Mouse (Mus musculus): ENCODE results near the gene Rbfox1. TPM values are rescaled to one million over a fixed set of nuclear protein-coding genes. Genes with fewer than 3 reads are reported as not detected.
A peak's percentile ranks its signal among the peaks of the same experiment; 100 is the strongest.

Rbfox1 gene
- polyA plus RNA-seq, 1 experiment from 2014 or later: 103 TPM

DNA sequence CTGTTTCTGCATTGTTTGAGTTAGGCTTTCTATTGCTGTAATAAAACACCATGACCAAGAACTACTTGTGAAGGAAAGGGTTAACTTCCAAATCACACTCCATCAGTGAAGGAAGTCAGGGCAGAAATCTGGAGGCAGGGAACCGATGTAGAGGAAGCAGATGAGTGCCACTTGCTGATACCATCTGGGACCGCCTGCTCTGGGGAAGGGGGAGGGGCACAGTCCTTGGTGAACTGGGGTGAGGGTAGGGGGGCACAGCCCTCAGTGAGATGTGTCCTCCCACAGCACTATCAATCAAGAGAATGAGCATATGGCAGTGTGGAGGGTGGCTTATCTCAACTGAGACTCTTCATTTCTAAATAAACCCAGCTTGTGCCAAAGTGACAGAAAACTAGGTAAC, 1108.0 kb downstream of the Rbfox1 start:
- H3K36me3 ChIP-seq: no peaks in the 10 kb centered on the region
- H3K9me3 ChIP-seq: no peaks in the 10 kb centered on the region
- no peaks in the 10 kb centered on the region for H3K27me3 ChIP-seq
- 59% methylated on average over 2 of the region's 2 CpGs for WGBS
- no peak for ATAC-seq
- H3K4me3 ChIP-seq (replicated peaks): no peak overlapping the region
- H3K9ac ChIP-seq (replicated peaks): no peak overlapping the region
- no peaks in the 10 kb centered on the region for H3K4me1 ChIP-seq (replicated peaks)
- no peak overlapping the region for H3K27ac ChIP-seq
- H3K4me2 ChIP-seq (replicated peaks): no peak overlapping the region

- no peak for ATAC-seq
- H3K4me3 ChIP-seq (replicated peaks): no peak overlapping the region
- H3K4me1 ChIP-seq (replicated peaks): no peaks in the 10 kb centered on the region
- no peaks in the 10 kb centered on the region for H3K36me3 ChIP-seq
- H3K27me3 ChIP-seq: no peaks in the 10 kb centered on the region
- H3K27ac ChIP-seq: no peak overlapping the region
- H3K4me2 ChIP-seq (replicated peaks): no peak overlapping the region
- no peak overlapping the region for H3K9ac ChIP-seq (replicated peaks)
- no peaks in the 10 kb centered on the region for H3K9me3 ChIP-seq
- WGBS: 66% methylated on average over 4 of the region's 4 CpGs
These were observed 1112.0 kb downstream of the Rbfox1 start for GRCm38 (mm10) chr16:6997109-6997508.

DNA sequence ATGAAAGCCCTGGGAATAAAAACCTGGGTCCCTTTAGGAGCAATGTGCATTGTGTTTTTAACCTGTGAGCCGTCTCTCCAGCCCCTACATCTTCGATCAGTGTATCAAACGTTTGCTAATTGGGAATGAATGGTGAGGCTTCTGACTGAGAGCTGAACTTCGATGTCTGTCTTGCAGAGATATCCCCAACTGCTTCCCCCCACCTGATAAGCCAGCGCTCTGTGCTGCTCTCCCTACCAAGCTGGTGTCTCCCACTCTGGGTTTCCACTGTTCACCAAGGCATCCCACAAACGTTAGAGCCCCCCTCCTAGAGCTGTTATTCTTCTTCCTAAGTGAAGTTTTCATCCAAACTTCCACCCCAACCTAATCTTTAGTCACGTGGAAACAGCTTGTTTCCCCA, 1112.7 kb downstream of the Rbfox1 start:
- 78% methylated on average over 7 of the region's 7 CpGs for WGBS
- H3K4me3 ChIP-seq (replicated peaks): no peak overlapping the region
- H3K4me2 ChIP-seq (replicated peaks): no peak overlapping the region
- no peaks in the 10 kb centered on the region for H3K36me3 ChIP-seq
- H3K9ac ChIP-seq (replicated peaks): no peak overlapping the region
- no peaks in the 10 kb centered on the region for H3K9me3 ChIP-seq
- H3K27ac ChIP-seq: no peak overlapping the region
- no peaks in the 10 kb centered on the region for H3K4me1 ChIP-seq (replicated peaks)
- H3K27me3 ChIP-seq: no peaks in the 10 kb centered on the region
- ATAC-seq: no peak

- Histone ChIP-seq H3K4me3 (replicated peaks) (no peak overlapping the region), H3K9ac (replicated peaks) (no peak overlapping the region), H3K9me3 (no peaks in the 10 kb centered on the region), H3K27ac (no peak overlapping the region), H3K36me3 (no peaks in the 10 kb centered on the region), H3K4me1 (replicated peaks) (no peaks in the 10 kb centered on the region), H3K27me3 (no peaks in the 10 kb centered on the region), H3K4me2 (replicated peaks) (no peak overlapping the region)
- 97% methylated on average over 3 of the region's 3 CpGs for WGBS
- ATAC-seq: no peak
These were observed 1119.4 kb downstream of the Rbfox1 start for GRCm38 (mm10) chr16:7004565-7004964.

- Histone ChIP-seq H3K27me3 (no peaks in the 10 kb centered on the region), H3K36me3 (no peaks in the 10 kb centered on the region), H3K4me3 (replicated peaks) (no peak overlapping the region), H3K4me2 (replicated peaks) (no peak overlapping the region), H3K4me1 (replicated peaks) (no peaks in the 10 kb centered on the region), H3K9ac (replicated peaks) (no peak overlapping the region), H3K27ac (no peak overlapping the region), H3K9me3 (no peaks in the 10 kb centered on the region)
- ATAC-seq: no peak
- 22% methylated on average over 3 of the region's 3 CpGs for WGBS
These were observed 1120.3 kb downstream of the Rbfox1 start for GRCm38 (mm10) chr16:7005478-7005877.

DNA sequence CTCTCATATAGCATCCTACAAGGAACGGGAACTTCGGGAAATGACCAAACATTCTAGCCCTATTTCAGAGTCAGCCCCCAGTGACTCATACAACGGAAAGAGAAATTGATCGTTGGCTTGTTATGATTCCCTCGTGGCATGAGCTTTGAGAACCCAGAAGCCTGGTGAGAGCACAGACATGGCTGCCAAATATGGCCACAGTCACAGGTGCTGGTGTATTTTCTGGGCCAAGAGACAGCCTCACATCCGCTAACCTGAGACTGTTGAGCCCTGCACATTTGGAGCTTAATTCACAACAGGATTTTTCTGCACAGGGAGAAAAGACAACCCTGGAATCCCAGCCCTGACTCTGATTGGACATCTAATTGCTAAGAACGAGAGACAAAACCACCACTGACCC, 1132.2 kb downstream of the Rbfox1 start:
- Histone ChIP-seq H3K9me3 (no peaks in the 10 kb centered on the region), H3K4me2 (replicated peaks) (no peak overlapping the region), H3K9ac (replicated peaks) (no peak overlapping the region), H3K36me3 (no peaks in the 10 kb centered on the region), H3K4me3 (replicated peaks) (no peak overlapping the region), H3K4me1 (replicated peaks) (no peaks in the 10 kb centered on the region), H3K27ac (no peak overlapping the region), H3K27me3 (no peaks in the 10 kb centered on the region)
- no peak for ATAC-seq
- 83% methylated on average over 7 of the region's 7 CpGs for WGBS

- 0 out of 2 replicates have a peak, but pooled peaks cover 11% of the 10 kb centered on the region for H3K4me1 ChIP-seq (replicated peaks)
- peaks cover 16% of the 10 kb centered on the region for H3K27me3 ChIP-seq
- no peak overlapping the region for H3K9ac ChIP-seq (replicated peaks)
- H3K9me3 ChIP-seq: no peaks in the 10 kb centered on the region
- H3K27ac ChIP-seq: no peak overlapping the region
- no peak overlapping the region for H3K4me2 ChIP-seq (replicated peaks)
- WGBS: 88% methylated on average over 5 of the region's 5 CpGs
- H3K36me3 ChIP-seq: no peaks in the 10 kb centered on the region
- H3K4me3 ChIP-seq (replicated peaks): no peak overlapping the region
- ATAC-seq: no peak
These were observed 1149.1 kb downstream of the Rbfox1 start for GRCm38 (mm10) chr16:7034231-7034630.

DNA sequence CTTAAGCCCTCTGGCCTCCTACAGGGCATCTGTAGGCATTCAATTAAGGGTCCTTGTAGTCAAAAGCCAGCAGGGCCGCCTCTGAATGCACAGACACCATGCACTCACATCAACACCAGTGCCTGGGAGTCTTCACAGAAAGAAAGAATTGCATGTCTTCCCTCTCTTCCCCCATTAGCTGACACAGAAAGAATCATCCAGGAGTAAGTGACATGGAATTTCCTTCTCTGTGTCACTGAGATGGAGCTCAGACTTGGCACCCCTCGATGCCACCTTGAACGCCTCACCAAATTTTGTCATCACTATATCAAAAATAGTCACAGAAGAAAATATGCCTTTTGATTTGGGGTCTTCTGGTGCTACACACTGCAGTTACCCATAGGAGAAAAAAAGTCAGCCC, 1151.4 kb downstream of the Rbfox1 start:
- H3K27ac ChIP-seq: no peak overlapping the region
- peaks cover 20% of the 10 kb centered on the region for H3K27me3 ChIP-seq
- no peak overlapping the region for H3K9ac ChIP-seq (replicated peaks)
- no peak for ATAC-seq
- no peak overlapping the region for H3K4me2 ChIP-seq (replicated peaks)
- no peak overlapping the region for H3K4me3 ChIP-seq (replicated peaks)
- no peaks in the 10 kb centered on the region for H3K36me3 ChIP-seq
- H3K9me3 ChIP-seq: no peaks in the 10 kb centered on the region
- WGBS: 68% methylated on average over 3 of the region's 3 CpGs
- peaks cover 25% of the 10 kb centered on the region for H3K4me1 ChIP-seq (replicated peaks)

DNA sequence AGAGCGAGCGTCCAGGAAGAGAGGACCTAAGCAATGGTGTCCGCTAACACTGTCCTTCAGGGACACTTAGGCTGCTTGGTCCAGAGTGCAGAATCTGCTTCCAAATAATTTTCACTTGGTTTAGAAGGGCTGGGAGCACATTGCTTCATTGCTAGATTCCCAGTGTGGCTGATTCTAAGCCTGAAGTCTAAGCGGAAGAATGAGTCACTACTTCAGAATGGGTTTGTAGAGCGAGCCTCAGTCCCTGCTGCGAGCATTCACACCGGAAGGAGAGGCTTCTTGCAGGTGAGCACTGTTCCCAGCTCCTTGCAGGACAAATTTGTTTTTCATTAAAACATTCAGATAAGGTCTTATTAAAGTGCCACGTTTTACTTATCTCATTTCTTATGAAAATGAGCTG, 1151.8 kb downstream of the Rbfox1 start:
- WGBS: 60% methylated on average over 8 of the region's 8 CpGs

GRCm38 (mm10) chr16:7038639-7039260, 1153.6 kb downstream of the Rbfox1 start:
- peak; percentile 51; the same call in 1 of the 2 replicates for ATAC-seq
- WGBS: under 1% methylated on average over 18 of the region's 18 CpGs

More for the DNA sequence above, 1151.8 kb downstream of the Rbfox1 start:
- Histone ChIP-seq H3K4me2 (replicated peaks) (no peak overlapping the region), H3K9me3 (no peaks in the 10 kb centered on the region), H3K4me3 (replicated peaks) (no peak overlapping the region), H3K4me1 (replicated peaks) (peaks cover 28% of the 10 kb centered on the region), H3K36me3 (no peaks in the 10 kb centered on the region), H3K27me3 (peaks cover 20% of the 10 kb centered on the region), H3K27ac (no peak overlapping the region), H3K9ac (replicated peaks) (no peak overlapping the region)
- no peak for ATAC-seq

GRCm38 (mm10) chr16:7039404-7040367, 1154.5 kb downstream of the Rbfox1 start:
- Histone ChIP-seq H3K4me1 (replicated peaks) (peaks cover 36% of the 10 kb centered on the region), H3K4me3 (replicated peaks) (peak overlapping the region; percentile 50), H3K4me2 (replicated peaks) (peak overlapping the region; percentile 61), H3K27me3 (peaks cover 20% of the 10 kb centered on the region), H3K9me3 (no peaks in the 10 kb centered on the region), H3K27ac (peak overlapping the region; percentile 68), H3K9ac (replicated peaks) (peak overlapping the region; percentile 71), H3K36me3 (no peaks in the 10 kb centered on the region)
- 2% methylated on average over 29 of the region's 30 CpGs for WGBS
- ATAC-seq: peak; percentile 72

More at GRCm38 (mm10) chr16:7038639-7039260, 1153.6 kb downstream of the Rbfox1 start:
- peak overlapping the region; percentile 63 for H3K9ac ChIP-seq (replicated peaks)
- peak overlapping the region; percentile 61 for H3K4me2 ChIP-seq (replicated peaks)
- H3K4me1 ChIP-seq (replicated peaks): peaks cover 30% of the 10 kb centered on the region
- peaks cover 20% of the 10 kb centered on the region for H3K27me3 ChIP-seq
- peak overlapping the region; percentile 68 for H3K27ac ChIP-seq
- H3K36me3 ChIP-seq: no peaks in the 10 kb centered on the region
- H3K9me3 ChIP-seq: no peaks in the 10 kb centered on the region
- H3K4me3 ChIP-seq (replicated peaks): peak overlapping the region; percentile 50

GRCm38 (mm10) chr16:7040691-7041090, 1155.5 kb downstream of the Rbfox1 start:
- Histone ChIP-seq H3K36me3 (no peaks in the 10 kb centered on the region), H3K4me1 (replicated peaks) (peaks cover 45% of the 10 kb centered on the region), H3K9ac (replicated peaks) (peak overlapping the region; percentile 71; the same call in 1 of the 2 replicates)

More at GRCm38 (mm10) chr16:7040691-7041090, 1155.5 kb downstream of the Rbfox1 start:
- peak overlapping the region; percentile 61 for H3K4me2 ChIP-seq (replicated peaks)
- WGBS: 21% methylated on average over 6 of the region's 6 CpGs
- H3K27ac ChIP-seq: peak overlapping the region; percentile 42; the same call in 1 of the 2 replicates
- ATAC-seq: peak; percentile 22; the same call in 1 of the 2 replicates
- peaks cover 18% of the 10 kb centered on the region for H3K27me3 ChIP-seq
- H3K4me3 ChIP-seq (replicated peaks): peak overlapping the region; percentile 50
- H3K9me3 ChIP-seq: no peaks in the 10 kb centered on the region

Data from midbrain, embryonic 13.5 days (tissue).